Mouse (Mus musculus): ENCODE results near the gene Mob3a. TPM values are rescaled to one million over a fixed set of nuclear protein-coding genes. Genes with fewer than 3 reads are reported as not detected.
A peak's percentile ranks its signal among the peaks of the same experiment; 100 is the strongest.

Gene Mob3a
- polyA plus RNA-seq, 1 experiment from 2014 or later: 45.8 TPM

DNA sequence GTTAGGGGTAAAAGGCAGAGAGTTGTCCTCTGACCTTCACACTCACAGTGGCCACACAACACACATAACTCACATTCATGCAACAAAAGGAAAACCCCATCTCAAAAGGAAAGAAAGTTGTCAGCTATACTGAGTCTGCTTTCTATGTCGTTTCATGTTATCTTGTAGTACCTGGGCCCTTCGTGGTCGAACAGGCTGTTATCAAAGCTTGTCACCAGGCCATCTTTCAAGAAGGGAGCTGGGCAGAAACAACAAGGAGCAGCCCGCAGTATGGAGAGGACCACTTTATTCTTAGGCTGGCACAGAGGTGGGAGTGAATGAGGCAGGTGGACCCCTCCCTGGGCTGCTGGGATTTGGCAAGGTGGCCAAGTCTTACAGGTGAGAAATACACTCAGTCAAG is 16.8 kb downstream of the Mob3a start:
- Histone ChIP-seq H3K4me3 (no peak overlapping the region), H3K27me3 (no peaks in the 10 kb centered on the region), H3K9ac (no peak overlapping the region), H3K4me1 (no peaks in the 10 kb centered on the region), H3K27ac (no peak overlapping the region), H3K4me2 (no peak overlapping the region), H3K36me3 (peaks cover 53% of the 10 kb centered on the region), H3K9me3 (no peaks in the 10 kb centered on the region)
- ATAC-seq (ENCODE audit: insufficient number of reproducible peaks, insufficient read depth, low FRiP score, low TSS enrichment, low read depth): no peak
- 92% methylated on average over 4 of the region's 4 CpGs for WGBS

GRCm38 (mm10) chr10:80684214-80684613 is 17.6 kb downstream of the Mob3a start:
- H3K9ac ChIP-seq: no peak overlapping the region
- WGBS: 53% methylated on average over 6 of the region's 6 CpGs
- H3K27ac ChIP-seq: no peak overlapping the region
- no peak overlapping the region for H3K4me2 ChIP-seq
- no peak for ATAC-seq (ENCODE audit: insufficient number of reproducible peaks, insufficient read depth, low FRiP score, low TSS enrichment, low read depth)
- H3K9me3 ChIP-seq: no peaks in the 10 kb centered on the region
- no peak overlapping the region for H3K4me3 ChIP-seq
- H3K36me3 ChIP-seq: peaks cover 46% of the 10 kb centered on the region
- H3K27me3 ChIP-seq: no peaks in the 10 kb centered on the region
- H3K4me1 ChIP-seq: peaks cover 3% of the 10 kb centered on the region

- no peak overlapping the region for H3K9ac ChIP-seq
- ATAC-seq (ENCODE audit: insufficient number of reproducible peaks, insufficient read depth, low FRiP score, low TSS enrichment, low read depth): no peak
- no peak overlapping the region for H3K4me3 ChIP-seq
- WGBS: 86% methylated on average over 1 of the region's 1 CpGs
- no peak overlapping the region for H3K4me2 ChIP-seq
- H3K4me1 ChIP-seq: peaks cover 8% of the 10 kb centered on the region
- peaks cover 44% of the 10 kb centered on the region for H3K36me3 ChIP-seq
- no peaks in the 10 kb centered on the region for H3K27me3 ChIP-seq
- H3K27ac ChIP-seq: no peak overlapping the region
- no peaks in the 10 kb centered on the region for H3K9me3 ChIP-seq
These were observed 18.1 kb downstream of the Mob3a start for GRCm38 (mm10) chr10:80683647-80684046.

DNA sequence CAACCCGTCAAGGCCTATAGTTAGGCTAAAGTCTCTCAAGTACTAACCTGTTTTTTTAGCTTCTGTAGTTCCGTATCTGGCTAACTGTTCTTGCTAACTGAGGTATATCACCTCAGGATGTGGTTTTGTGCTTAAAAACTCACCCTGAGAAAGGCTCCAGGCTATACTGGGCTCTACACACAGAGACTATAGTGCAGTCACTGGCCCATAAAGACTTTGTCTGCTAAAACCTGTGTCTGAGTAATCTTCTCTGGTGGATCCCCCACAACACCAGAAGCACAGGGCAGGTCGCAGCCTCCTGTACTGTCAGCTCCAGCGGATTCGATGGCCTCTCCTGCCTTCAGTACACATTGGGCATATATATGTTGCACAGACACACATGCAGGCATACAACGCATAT is 19.8 kb downstream of the Mob3a start:
- no peak for ATAC-seq (ENCODE audit: insufficient number of reproducible peaks, insufficient read depth, low FRiP score, low TSS enrichment, low read depth)
- Histone ChIP-seq H3K9ac (no peak overlapping the region), H3K27me3 (no peaks in the 10 kb centered on the region), H3K4me3 (no peak overlapping the region), H3K27ac (no peak overlapping the region), H3K4me2 (no peak overlapping the region), H3K9me3 (no peaks in the 10 kb centered on the region), H3K4me1 (peaks cover 25% of the 10 kb centered on the region), H3K36me3 (peaks cover 32% of the 10 kb centered on the region)
- WGBS: 92% methylated on average over 6 of the region's 6 CpGs

DNA sequence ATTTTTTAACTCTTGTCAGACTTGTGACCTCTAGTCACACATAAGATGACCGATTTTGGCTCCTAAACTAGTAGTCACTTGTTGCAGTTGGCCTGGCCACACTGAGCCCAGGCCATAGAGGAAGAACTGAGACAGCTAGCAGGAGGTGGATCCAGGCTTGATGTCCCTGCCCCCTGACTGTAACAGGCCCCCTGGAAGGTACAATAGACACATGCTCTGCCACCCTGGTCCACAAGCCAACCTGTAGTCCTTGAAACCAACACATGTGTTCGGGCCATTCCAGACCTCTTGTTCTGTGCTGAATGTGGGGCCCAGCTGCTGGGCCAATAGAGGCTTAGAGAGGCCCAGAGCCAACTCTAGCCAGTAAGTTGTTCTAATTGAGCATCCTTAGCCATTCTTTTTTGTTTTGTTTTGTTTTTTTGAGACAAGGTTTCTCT is 21.5 kb downstream of the Mob3a start:
- H3K9me3 ChIP-seq: no peaks in the 10 kb centered on the region
- H3K4me2 ChIP-seq: no peak overlapping the region
- H3K4me3 ChIP-seq: no peak overlapping the region
- H3K27ac ChIP-seq: peak overlapping the region; percentile 28; the same call in 1 of the 2 replicates
- H3K27me3 ChIP-seq: no peaks in the 10 kb centered on the region
- ATAC-seq (ENCODE audit: insufficient number of reproducible peaks, insufficient read depth, low FRiP score, low TSS enrichment, low read depth): no peak
- H3K9ac ChIP-seq: peak overlapping the region; percentile 12; the same call in 1 of the 2 replicates
- 79% methylated on average over 2 of the region's 2 CpGs for WGBS
- peaks cover 27% of the 10 kb centered on the region for H3K4me1 ChIP-seq
- H3K36me3 ChIP-seq: peaks cover 15% of the 10 kb centered on the region

- Histone ChIP-seq H3K9ac (peak overlapping the region; percentile 12; the same call in 1 of the 2 replicates), H3K4me3 (no peak overlapping the region), H3K27me3 (no peaks in the 10 kb centered on the region), H3K9me3 (no peaks in the 10 kb centered on the region), H3K27ac (peak overlapping the region; percentile 98; the same call in 1 of the 2 replicates), H3K4me2 (no peak overlapping the region), H3K36me3 (peaks cover 11% of the 10 kb centered on the region), H3K4me1 (peaks cover 33% of the 10 kb centered on the region)
- 54% methylated on average over 9 of the region's 9 CpGs for WGBS
- no peak for ATAC-seq (ENCODE audit: insufficient number of reproducible peaks, insufficient read depth, low FRiP score, low TSS enrichment, low read depth)
These were observed 22.1 kb downstream of the Mob3a start for GRCm38 (mm10) chr10:80679556-80680259.

DNA sequence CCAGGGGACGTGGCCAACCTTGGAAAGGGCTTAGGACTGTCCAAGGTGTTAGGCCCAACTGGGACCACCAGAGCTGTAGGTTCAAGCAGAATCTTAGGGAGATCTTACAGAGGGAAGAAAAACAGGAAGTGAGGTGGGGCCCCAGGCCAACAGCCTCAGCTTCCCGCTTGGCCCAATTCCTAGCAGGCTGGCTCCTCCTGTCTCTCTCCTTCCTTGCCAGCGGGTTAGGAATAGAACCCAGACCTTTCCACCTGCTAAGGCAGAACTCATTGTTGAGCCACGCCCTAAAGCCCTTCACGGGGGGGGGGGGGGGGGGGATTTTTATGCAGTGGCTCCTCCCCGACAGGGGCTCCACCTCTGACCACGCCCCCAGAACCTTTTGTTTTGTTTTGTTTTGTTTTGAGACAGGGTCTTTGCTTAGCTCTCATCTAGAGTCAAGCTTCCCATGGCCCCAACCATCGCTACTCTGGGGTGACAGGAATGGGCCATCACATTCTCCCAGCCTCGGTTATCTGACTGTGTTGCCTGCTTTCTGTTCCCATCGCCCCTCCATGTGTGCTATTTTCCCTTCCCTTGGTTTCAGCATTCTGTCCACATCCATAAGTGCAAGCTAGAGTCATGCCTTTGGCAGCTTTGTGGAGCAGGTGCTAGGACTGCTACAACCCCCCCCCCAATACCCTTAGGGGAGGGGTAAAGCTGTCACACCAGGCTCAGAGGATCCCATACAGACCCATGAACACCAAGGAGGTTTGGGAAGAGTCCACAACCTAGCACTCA is 23.0 kb downstream of the Mob3a start:
- Histone ChIP-seq H3K9me3 (no peaks in the 10 kb centered on the region), H3K36me3 (peaks cover 14% of the 10 kb centered on the region), H3K4me2 (peak overlapping the region; percentile 91), H3K9ac (peak overlapping the region; percentile 80; the same call in 1 of the 2 replicates), H3K4me1 (peaks cover 42% of the 10 kb centered on the region), H3K27me3 (no peaks in the 10 kb centered on the region), H3K4me3 (no peak overlapping the region), H3K27ac (peak overlapping the region; percentile 98)
- WGBS: 46% methylated on average over 10 of the region's 10 CpGs
- no peak for ATAC-seq (ENCODE audit: insufficient number of reproducible peaks, insufficient read depth, low FRiP score, low TSS enrichment, low read depth)

GRCm38 (mm10) chr10:80677942-80678436 is 23.8 kb downstream of the Mob3a start, which contains the start of gene Mknk2:
Mknk2 (minus strand) TSS chr10:80678112.
- 16% methylated on average over 8 of the region's 8 CpGs for WGBS
- H3K4me2 ChIP-seq: peak within 1 kb of the TSS; percentile 91
- no peaks in the 10 kb centered on the region for H3K9me3 ChIP-seq
- peak within 1 kb of the TSS; percentile 80 for H3K9ac ChIP-seq
- H3K4me3 ChIP-seq: peak within 1 kb of the TSS; percentile 71
- H3K27me3 ChIP-seq: no peaks in the 10 kb centered on the region
- H3K27ac ChIP-seq: peak within 1 kb of the TSS; percentile 98
- peaks cover 11% of the 10 kb centered on the region for H3K36me3 ChIP-seq
- H3K4me1 ChIP-seq: peaks cover 50% of the 10 kb centered on the region
- ATAC-seq (ENCODE audit: insufficient number of reproducible peaks, insufficient read depth, low FRiP score, low TSS enrichment, low read depth): peak; percentile 22

- 29% methylated on average over 9 of the region's 9 CpGs for WGBS
- Histone ChIP-seq H3K4me1 (peaks cover 57% of the 10 kb centered on the region), H3K4me2 (peak overlapping the region; percentile 91), H3K4me3 (peak overlapping the region; percentile 71), H3K9me3 (no peaks in the 10 kb centered on the region), H3K36me3 (peaks cover 17% of the 10 kb centered on the region), H3K27me3 (no peaks in the 10 kb centered on the region), H3K27ac (peak overlapping the region; percentile 98), H3K9ac (peak overlapping the region; percentile 80)
- ATAC-seq (ENCODE audit: insufficient number of reproducible peaks, insufficient read depth, low FRiP score, low TSS enrichment, low read depth): no peak
These were observed 24.5 kb downstream of the Mob3a start for GRCm38 (mm10) chr10:80677128-80677875.

DNA sequence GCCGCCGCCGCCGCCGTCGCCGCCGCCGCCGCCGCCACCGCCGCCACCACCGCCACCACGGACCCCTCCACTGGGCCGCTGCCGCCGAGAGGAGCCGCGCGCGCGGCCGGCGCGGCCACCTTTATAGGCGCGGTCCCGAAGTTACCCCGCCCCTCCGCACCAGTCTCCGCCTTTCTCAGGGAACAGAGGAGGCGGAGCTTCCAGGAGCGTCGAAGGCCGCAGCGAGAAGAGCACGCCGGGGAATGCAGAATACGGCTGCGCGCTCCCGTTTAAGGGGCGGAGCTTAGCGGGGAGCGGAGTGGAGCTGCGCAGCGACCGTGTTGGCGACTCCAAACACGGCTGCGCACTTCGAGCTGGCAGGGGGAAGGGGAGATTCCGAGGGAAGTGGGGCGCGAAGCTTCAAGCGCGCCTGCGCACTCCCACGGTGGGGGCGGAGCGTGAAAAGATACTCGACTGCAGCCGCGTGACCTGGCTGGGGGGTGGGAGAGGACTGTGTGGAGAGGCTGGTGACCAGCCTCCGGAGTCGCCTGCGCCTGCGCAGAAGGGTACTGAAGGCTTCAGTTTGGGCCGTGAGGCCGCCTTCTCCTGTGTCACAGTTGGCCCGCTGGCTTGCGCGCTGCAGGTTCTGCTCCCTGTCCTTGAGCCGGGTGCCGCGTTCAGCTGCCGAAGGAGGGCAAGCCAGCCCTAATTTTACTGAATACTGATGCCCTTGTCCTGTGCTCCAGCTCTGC is 25.4 kb downstream of the Mob3a start:
- Histone ChIP-seq H3K4me1 (peaks cover 60% of the 10 kb centered on the region), H3K9me3 (no peaks in the 10 kb centered on the region), H3K27me3 (no peaks in the 10 kb centered on the region), H3K36me3 (peaks cover 27% of the 10 kb centered on the region), H3K27ac (peak overlapping the region; percentile 98), H3K4me3 (peak overlapping the region; percentile 71), H3K9ac (peak overlapping the region; percentile 94), H3K4me2 (peak overlapping the region; percentile 91)
- WGBS: under 1% methylated on average over 52 of the region's 78 CpGs
- peak; percentile 91 for ATAC-seq (ENCODE audit: insufficient number of reproducible peaks, insufficient read depth, low FRiP score, low TSS enrichment, low read depth)

Measured in embryonic facial prominence, embryonic 13.5 days (tissue).